Mouse (Mus musculus): ENCODE data around the gene Zfyve16. TPM values are rescaled to one million over a fixed set of nuclear protein-coding genes. Genes with fewer than 3 reads are reported as not detected.

Gene Zfyve16
- total and polyA plus RNA-seq, 3 experiments: 4.1 to 4.5 TPM; not detected in 1

- TF ChIP-seq RAD21 (IDR thresholded peaks at IDR 0.05; ENCODE audit: low read depth, low read length) (no peak), NRF1 (IDR thresholded peaks at IDR 0.05; ENCODE audit: insufficient read depth, low read depth, low read length, poor library complexity, severe bottlenecking) (no peak)
Measured at GRCm38 (mm10) chr13:92533801-92534200, 3.1 kb upstream of the Zfyve16 start (continued).

- TF ChIP-seq ZKSCAN1 (IDR thresholded peaks at IDR 0.05; ENCODE audit: low read depth, low read length) (no peak), KAT2A (conservative IDR thresholded peaks at IDR 0.05; ENCODE audit: low read depth, low read length) (no peak), USF1 (IDR thresholded peaks at IDR 0.05; ENCODE audit: low read depth, low read length) (no peak), UBTF (IDR thresholded peaks at IDR 0.05; ENCODE audit: borderline replicate concordance, insufficient read depth, low read depth, low read length) (no peak), SMC3 (IDR thresholded peaks at IDR 0.05; ENCODE audit: low read depth, low read length) (no peak), ELF1 (IDR thresholded peaks at IDR 0.05; ENCODE audit: low read depth, low read length) (no peak), ZC3H11A (IDR thresholded peaks at IDR 0.05; ENCODE audit: low read depth, low read length) (no peak), GABPA (IDR thresholded peaks at IDR 0.05; ENCODE audit: low read depth, low read length) (no peak), GATA1 (IDR thresholded peaks at IDR 0.05; ENCODE audit: low read depth, low read length) (no peak), RAD21 (IDR thresholded peaks at IDR 0.05; ENCODE audit: low read depth, low read length) (no peak), E2F4 (IDR thresholded peaks at IDR 0.05; ENCODE audit: borderline replicate concordance, low read depth, low read length) (no peak), BHLHE40 (IDR thresholded peaks at IDR 0.05; ENCODE audit: borderline replicate concordance, low read depth, low read length) (no peak), JUND (IDR thresholded peaks at IDR 0.05; ENCODE audit: low read depth, low read length) (no peak), NELFE (IDR thresholded peaks at IDR 0.05; ENCODE audit: low read depth, low read length) (no peak), EP300 (IDR thresholded peaks at IDR 0.05; ENCODE audit: low read depth in 1 of 2, low read length in 2 of 2) (no peak), TAL1 (IDR thresholded peaks at IDR 0.05; ENCODE audit: low read length) (no peak), RCOR1 (IDR thresholded peaks at IDR 0.05; ENCODE audit: low read depth, low read length) (no peak), ETS1 (IDR thresholded peaks at IDR 0.05; ENCODE audit: low read depth, low read length) (no peak), POLR2AphosphoS2 (IDR thresholded peaks at IDR 0.05; ENCODE audit: low read length) (no peak)
- H3K79me2 ChIP-seq (ENCODE audit: control insufficient read depth, insufficient read depth, low read length, poor library complexity): no peaks in the 10 kb centered on the region; the same call in 1 of the 2 replicates
- H3K27ac ChIP-seq (ENCODE audit: control insufficient read depth, low read depth, low read length): no peak overlapping the region
- peaks cover 0 to 2% of the 10 kb centered on the region in 2 experiments; a peak in 1 of 4 replicates for H3K4me1 ChIP-seq (ENCODE audit: control insufficient read depth in 1 of 2, insufficient read depth in 2 of 2, low read length in 2 of 2)
- no peaks in the 10 kb centered on the region for H3K9me3 ChIP-seq (replicated peaks; ENCODE audit: insufficient read depth, low read length)
- H3K27me3 ChIP-seq (ENCODE audit: control insufficient read depth in 1 of 2, insufficient read depth in 2 of 2, low read length in 2 of 2): no peaks in the 10 kb centered on the region; a peak in 1 of 4 replicates
- H3K9ac ChIP-seq (ENCODE audit: control insufficient read depth, low read depth, low read length, poor library complexity, severe bottlenecking): no peak overlapping the region
- H3K4me3 ChIP-seq (ENCODE audit: control insufficient read depth in 1 of 2, insufficient read depth in 1 of 2, low read depth in 2 of 2, low read length in 2 of 2): no peak overlapping the region
- no peak for DNase-seq (ENCODE audit: low read depth, low spot score)
- no peaks in the 10 kb centered on the region; a peak in 2 of 4 replicates for H3K36me3 ChIP-seq (ENCODE audit: control insufficient read depth in 1 of 2, insufficient read depth in 2 of 2, low read length in 2 of 2)
Measured at GRCm38 (mm10) chr13:92532216-92532615, 1.5 kb upstream of the Zfyve16 start.

All from MEL (cell line).